Mouse (Mus musculus) B cell, adult 2 months (primary cell): ENCODE measurements at regions not wholly inside any gene's neighbourhood (a gene's known extent, or its start where the extent isn't known, plus 50 kb on each side); places are given as distances from the start of the nearest gene placed in this dataset.
"Not testable (repeated sequence)": the region's sequence is repeated elsewhere in the genome, so short reads cannot be mapped to it uniquely, and the experiment has no call there.

Experiments used
- DNase-seq, 2 experiments: peaks; one replicate each; pipeline ENCODE4 v3.0.0; 2022

- no peak for DNase-seq
These were observed 217.5 kb downstream of the Pten start for GRCm38 (mm10) chr19:32974778-32975240.

GRCm38 (mm10) chr19:32975303-32975702 is 218.0 kb downstream of the Pten start:
- DNase-seq: no peak

GRCm38 (mm10) chr19:32976507-32976906 is 219.2 kb downstream of the Pten start:
- DNase-seq: no peak

GRCm38 (mm10) chr19:32978037-32978745 is 220.9 kb downstream of the Pten start:
- DNase-seq: no peak

- no peak for DNase-seq
These were observed 222.8 kb downstream of the Pten start for GRCm38 (mm10) chr19:32980142-32980541.

GRCm38 (mm10) chr19:32988713-32989112 is 231.4 kb downstream of the Pten start:
- DNase-seq: no peak

- no peak for DNase-seq
These were observed 232.0 kb downstream of the Pten start for GRCm38 (mm10) chr19:32989346-32989745.

GRCm38 (mm10) chr19:32990576-32990975 is 233.3 kb downstream of the Pten start:
- DNase-seq: peak; percentile 50 to 54

- no peak for DNase-seq
These were observed 241.4 kb downstream of the Pten start for GRCm38 (mm10) chr19:32998576-32999170.

GRCm38 (mm10) chr19:33007582-33007981 is 250.3 kb downstream of the Pten start:
- DNase-seq: no peak

- no peak for DNase-seq
These were observed 250.8 kb downstream of the Pten start for GRCm38 (mm10) chr19:33008076-33008475.

- no peak for DNase-seq
These were observed 251.5 kb downstream of the Pten start for GRCm38 (mm10) chr19:33008794-33009193.

- no peak for DNase-seq
These were observed 253.7 kb downstream of the Pten start for GRCm38 (mm10) chr19:33010886-33011446.

GRCm38 (mm10) chr19:33014879-33015278 is 257.6 kb downstream of the Pten start:
- DNase-seq: not testable (repeated sequence)

- no peak for DNase-seq
These were observed 263.9 kb downstream of the Pten start for GRCm38 (mm10) chr19:33021161-33021560.

- DNase-seq: no peak
These were observed 265.6 kb downstream of the Pten start for GRCm38 (mm10) chr19:33022839-33023428.

- DNase-seq: no peak
These were observed 272.6 kb downstream of the Pten start for GRCm38 (mm10) chr19:33029688-33030444.

- no peak for DNase-seq
These were observed 283.2 kb downstream of the Pten start for GRCm38 (mm10) chr19:33040512-33040911.

GRCm38 (mm10) chr19:33040991-33041390 is 283.7 kb downstream of the Pten start:
- DNase-seq: peak in 1 of 2 experiments; percentile 7

- DNase-seq: peak; percentile 67 to 70
These were observed 285.5 kb downstream of the Pten start for GRCm38 (mm10) chr19:33042760-33043159.

- DNase-seq: no peak
These were observed 286.4 kb downstream of the Pten start for GRCm38 (mm10) chr19:33043696-33044095.

- DNase-seq: no peak
These were observed 291.6 kb downstream of the Pten start for GRCm38 (mm10) chr19:33048754-33049442.
